Comparison of ENCODE assay signal across 8 mouse cellular contexts in genomic region chr15:90223969-90224750, GRCm38 (mm10). TPM values are rescaled to one million over a fixed set of nuclear protein-coding genes. Genes with fewer than 3 reads are reported as not detected.
A peak's percentile ranks its signal among the peaks of the same experiment; 100 is the strongest.
DNase-seq lines count a peak whose midpoint lies in the region; ATAC-seq and TF ChIP-seq lines count a peak whose summit lies in the region.

Gene Alg10b, plus strand, starts transcription at chr15:90224311.

- peak within 1 kb of the TSS; percentile 86 for H3K4me2 ChIP-seq in heart, embryonic 11.5 days
- H3K4me2 ChIP-seq in kidney, postnatal 0 days (ENCODE audit: low read length) = peak within 1 kb of the TSS; percentile 77
- H3K4me2 ChIP-seq in liver, embryonic 11.5 days = peak within 1 kb of the TSS; percentile 84
- peak within 1 kb of the TSS; percentile 69 for H3K4me2 ChIP-seq in stomach, embryonic 14.5 days (replicated peaks; ENCODE audit: low read depth, low read length)

- H3K36me3 ChIP-seq in C2C12 (ENCODE audit: control insufficient read depth, insufficient read depth) = peaks cover 36% of the 10 kb centered on the region
- H3K36me3 ChIP-seq in erythroblast, embryonic 14.5 days (ENCODE audit: control insufficient read depth) = peaks cover 30% of the 10 kb centered on the region
- H3K36me3 ChIP-seq in heart, embryonic 11.5 days (ENCODE audit: control insufficient read depth, insufficient read depth, low read length) = peaks cover 8% of the 10 kb centered on the region
- H3K36me3 ChIP-seq in kidney, postnatal 0 days (ENCODE audit: insufficient read depth, low read length) = peaks cover 9% of the 10 kb centered on the region
- H3K36me3 ChIP-seq in liver, embryonic 11.5 days (ENCODE audit: control insufficient read depth, insufficient read depth, low read length) = peaks cover 13% of the 10 kb centered on the region; the same call in 1 of the 2 replicates
- peaks cover 19% of the 10 kb centered on the region for H3K36me3 ChIP-seq in stomach, embryonic 14.5 days (ENCODE audit: control insufficient read depth, insufficient read depth, low read length)

- peaks cover 24% of the 10 kb centered on the region for H3K4me1 ChIP-seq in erythroblast, embryonic 14.5 days (ENCODE audit: control insufficient read depth)
- H3K4me1 ChIP-seq in heart, embryonic 11.5 days (ENCODE audit: control insufficient read depth, insufficient read depth, low read length) = peaks cover 4% of the 10 kb centered on the region; the same call in 1 of the 2 replicates
- no peaks in the 10 kb centered on the region for H3K4me1 ChIP-seq in kidney, postnatal 0 days (replicated peaks; ENCODE audit: insufficient read depth, low read length)
- peaks cover 2% of the 10 kb centered on the region; the same call in 1 of the 2 replicates for H3K4me1 ChIP-seq in liver, embryonic 11.5 days (replicated peaks; ENCODE audit: control insufficient read depth, insufficient read depth, low read length)
- peaks cover 4% of the 10 kb centered on the region; the same call in 1 of the 2 replicates for H3K4me1 ChIP-seq in stomach, embryonic 14.5 days (ENCODE audit: control insufficient read depth, insufficient read depth, low read length)

- DNase-seq in brain, embryonic 14.5 days (ENCODE audit: low read depth) = peak; percentile 98
- DNase-seq in kidney, postnatal 0 days (ENCODE audit: low spot score) = peak; percentile 97
- peak; percentile 82 for DNase-seq in liver, embryonic 11.5 days (ENCODE audit: low spot score)
- peak; percentile 94 for DNase-seq in naive thymus-derived CD4-positive, alpha-beta T cell, adult 2 months (ENCODE audit: low read depth)

- peak within 1 kb of the TSS; percentile 85 for H3K27ac ChIP-seq in heart, embryonic 11.5 days (ENCODE audit: low read depth, low read length)
- H3K27ac ChIP-seq in kidney, postnatal 0 days = peak within 1 kb of the TSS; percentile 91
- peak within 1 kb of the TSS; percentile 84 for H3K27ac ChIP-seq in liver, embryonic 11.5 days (ENCODE audit: low read depth, low read length)
- H3K27ac ChIP-seq in stomach, embryonic 14.5 days (ENCODE audit: low read length) = peak within 1 kb of the TSS; percentile 82

- H3K79me3 ChIP-seq in C2C12 (ENCODE audit: low read depth) = peaks cover 20% of the 10 kb centered on the region

- H3K9ac ChIP-seq in heart, embryonic 11.5 days (ENCODE audit: low read depth, low read length) = peak within 1 kb of the TSS; percentile 86
- peak within 1 kb of the TSS; percentile 88 for H3K9ac ChIP-seq in kidney, postnatal 0 days (ENCODE audit: low read depth, low read length)
- peak within 1 kb of the TSS; percentile 94 for H3K9ac ChIP-seq in liver, embryonic 11.5 days (ENCODE audit: low read depth, low read length)
- H3K9ac ChIP-seq in stomach, embryonic 14.5 days (replicated peaks; ENCODE audit: low read depth, low read length) = peak within 1 kb of the TSS; percentile 75

- TF ChIP-seq CTCF in C2C12 (IDR thresholded peaks at IDR 0.05; ENCODE audit: control insufficient read depth, insufficient read depth, insufficient read length) = no peak
- TF ChIP-seq CTCF in brain, embryonic 14.5 days (IDR thresholded peaks at IDR 0.05; ENCODE audit: borderline replicate concordance, extremely low read depth, insufficient read depth, insufficient read length) = no peak
- 0 out of 2 replicates have a peak, but pooled peaks have one; percentile 17 for TF ChIP-seq CTCF in kidney, postnatal 0 days (IDR thresholded peaks at IDR 0.05; ENCODE audit: low read depth)

- TF ChIP-seq POLR2A in brain, embryonic 14.5 days (IDR thresholded peaks at IDR 0.05; ENCODE audit: borderline replicate concordance, extremely low read depth, insufficient read depth, insufficient read length, poor library complexity, severe bottlenecking) = peak; percentile 77

- no peaks in the 10 kb centered on the region for H3K9me3 ChIP-seq in erythroblast, embryonic 14.5 days (ENCODE audit: control insufficient read depth, low read length)
- no peaks in the 10 kb centered on the region for H3K9me3 ChIP-seq in heart, embryonic 11.5 days (replicated peaks; ENCODE audit: control insufficient read depth, low read length)
- no peaks in the 10 kb centered on the region for H3K9me3 ChIP-seq in kidney, postnatal 0 days (replicated peaks; ENCODE audit: low read length)
- no peaks in the 10 kb centered on the region for H3K9me3 ChIP-seq in liver, embryonic 11.5 days (ENCODE audit: control insufficient read depth, low read length)
- no peaks in the 10 kb centered on the region for H3K9me3 ChIP-seq in stomach, embryonic 14.5 days (ENCODE audit: control insufficient read depth, low read depth, low read length)

- peaks cover 38% of the 10 kb centered on the region for H3K79me2 ChIP-seq in C2C12 (ENCODE audit: control insufficient read depth, insufficient read depth)

- H3ac ChIP-seq in C2C12 (ENCODE audit: control insufficient read depth, insufficient read length, low read depth) = peak within 1 kb of the TSS; percentile 95

- peaks cover 3% of the 10 kb centered on the region for H3K27me3 ChIP-seq in C2C12 (ENCODE audit: control insufficient read depth, insufficient read depth, insufficient read length)
- no peaks in the 10 kb centered on the region for H3K27me3 ChIP-seq in erythroblast, embryonic 14.5 days (ENCODE audit: control insufficient read depth)
- H3K27me3 ChIP-seq in heart, embryonic 11.5 days (ENCODE audit: control insufficient read depth, insufficient read depth, low read length) = no peaks in the 10 kb centered on the region
- H3K27me3 ChIP-seq in kidney, postnatal 0 days (ENCODE audit: insufficient read depth, low read length) = no peaks in the 10 kb centered on the region
- no peaks in the 10 kb centered on the region for H3K27me3 ChIP-seq in liver, embryonic 11.5 days (replicated peaks; ENCODE audit: control insufficient read depth, insufficient read depth, low read length)
- no peaks in the 10 kb centered on the region for H3K27me3 ChIP-seq in stomach, embryonic 14.5 days (ENCODE audit: control insufficient read depth, insufficient read depth, low read length)

- peak within 1 kb of the TSS; percentile 64 for H3K4me3 ChIP-seq in C2C12 (ENCODE audit: insufficient read depth, poor library complexity, severe bottlenecking)
- H3K4me3 ChIP-seq in erythroblast, embryonic 14.5 days (replicated peaks) = peak within 1 kb of the TSS; percentile 69
- H3K4me3 ChIP-seq in heart, embryonic 11.5 days (ENCODE audit: low read depth, low read length) = peak within 1 kb of the TSS; percentile 74
- peak within 1 kb of the TSS; percentile 74 for H3K4me3 ChIP-seq in kidney, postnatal 0 days (replicated peaks; ENCODE audit: low read depth, low read length)
- peak within 1 kb of the TSS; percentile 82 for H3K4me3 ChIP-seq in liver, embryonic 11.5 days (ENCODE audit: low read depth, low read length)
- H3K4me3 ChIP-seq in stomach, embryonic 14.5 days (ENCODE audit: low read depth, low read length) = peak within 1 kb of the TSS; percentile 68

- peak; percentile 98 for ATAC-seq in heart, embryonic 11.5 days (replicated peaks; ENCODE audit: insufficient number of reproducible peaks, low FRiP score, low TSS enrichment)
- peak; percentile 99 for ATAC-seq in kidney, postnatal 0 days (replicated peaks; ENCODE audit: low FRiP score, low read depth)
- peak; percentile 99 for ATAC-seq in liver, embryonic 11.5 days (replicated peaks; ENCODE audit: low FRiP score)
- peak; percentile 99 for ATAC-seq in stomach, embryonic 14.5 days (ENCODE audit: insufficient number of reproducible peaks, insufficient read depth, low FRiP score, low read depth)

- under 1% methylated on average over 54 of the region's 59 CpGs for WGBS in heart, embryonic 11.5 days (ENCODE audit: insufficient replicate concordance)
- WGBS in kidney, postnatal 0 days = under 1% methylated on average over 57 of the region's 59 CpGs
- WGBS in liver, embryonic 11.5 days = under 1% methylated on average over 56 of the region's 59 CpGs
- under 1% methylated on average over 52 of the region's 59 CpGs for WGBS in stomach, embryonic 14.5 days

TF ChIP-seq in C2C12, 6 proteins besides CTCF, POLR2A, EP300 and RAD21:
- no peak for TF ChIP-seq USF1 (IDR thresholded peaks at IDR 0.05; ENCODE audit: low read depth)
- TF ChIP-seq MAX (IDR thresholded peaks at IDR 0.05) = peak; percentile 52
TF ChIP-seq in C2C12: peak in this region for 1.

RNA-seq across cellular contexts. Expression of gene Alg10b, which starts in this region (rescaled TPM):
- polyA plus RNA-seq in C2C12 (2012; fragmentation: generic; extraction: Trizol) = 17.0 TPM
- 41.5 and 53.8 TPM in 2 replicates for polyA plus RNA-seq in brain, embryonic 14.5 days (2012; rRNA removed)
- 0.29 and 0.53 TPM in 2 replicates for polyA plus RNA-seq in erythroblast, embryonic 14.5 days (2012)
- polyA plus RNA-seq in heart, embryonic 11.5 days (2014; fragmentation: Nextera tagmentation; extraction: Ambion mirVana) = 22.2 and 25.2 TPM in 2 replicates
- polyA plus RNA-seq in kidney, postnatal 0 days (2015; fragmentation: Nextera tagmentation; extraction: Ambion mirVana) = 27.4 and 30.0 TPM in 2 replicates
- polyA plus RNA-seq in liver, embryonic 11.5 days (2014; fragmentation: Nextera tagmentation; extraction: Ambion mirVana) = 20.8 and 21.7 TPM in 2 replicates
- 34.5 and 35.5 TPM in 2 replicates for polyA plus RNA-seq in stomach, embryonic 14.5 days (2014; fragmentation: Nextera tagmentation; extraction: Ambion mirVana)

Comparison
In these comparisons a context has a peak if more than half of its experiments do, and no peak if none do; other contexts are left out.
1. Peak in every context shown above with its lines: DNase-seq, ATAC-seq, H3K4me3 ChIP-seq and H3K27ac ChIP-seq.
2. RNA of gene Alg10b (polyA plus RNA-seq): 41.5 to 53.8 TPM in brain, embryonic 14.5 days, 34.5 to 35.5 TPM in stomach, embryonic 14.5 days, 27.4 to 30.0 TPM in kidney, postnatal 0 days, 22.2 to 25.2 TPM in heart, embryonic 11.5 days, 20.8 to 21.7 TPM in liver, embryonic 11.5 days and 17.0 TPM in C2C12 (single experiment); 0.29 to 0.53 TPM in erythroblast, embryonic 14.5 days; every median in the first group is over 10 times any median in the second.